Mouse (Mus musculus): ENCODE data around the gene Coro2a.
"Not testable (repeated sequence)": the region's sequence is repeated elsewhere in the genome, so short reads cannot be mapped to it uniquely, and the experiment has no call there.

Gene Coro2a

GRCm38 (mm10) chr4:46613618-46614017 is 11.6 kb upstream of the Coro2a start:
- DNase-seq (ENCODE audit: low spot score): no peak

DNA sequence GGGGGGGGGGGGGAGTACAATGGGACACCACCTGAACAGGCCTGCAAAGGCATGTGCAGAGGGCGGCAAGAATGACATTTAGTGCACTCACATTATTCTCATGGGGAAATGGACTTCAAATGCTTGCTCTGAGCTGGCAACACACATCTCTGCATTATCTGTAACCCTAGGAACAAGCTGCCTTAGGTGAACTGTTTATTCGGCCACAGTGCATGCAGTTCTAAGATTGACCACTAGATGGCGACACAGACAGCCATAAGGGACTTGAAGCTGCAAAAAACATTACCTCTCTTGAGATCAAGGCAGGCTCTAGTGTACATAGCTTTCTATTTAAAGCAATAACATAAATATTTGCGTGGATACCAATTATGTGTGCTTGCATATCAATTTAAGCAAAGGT is 9.2 kb upstream of the Coro2a start:
- peak; percentile 95 for DNase-seq (ENCODE audit: low spot score)

- no peak for DNase-seq (ENCODE audit: low spot score)
Observed at GRCm38 (mm10) chr4:46607601-46608000, 5.6 kb upstream of the Coro2a start.

GRCm38 (mm10) chr4:46605451-46605850 is 3.4 kb upstream of the Coro2a start:
- DNase-seq (ENCODE audit: low spot score): no peak

- no peak for DNase-seq (ENCODE audit: low spot score)
Observed at GRCm38 (mm10) chr4:46602704-46603103, 702 bp upstream of the Coro2a start.

GRCm38 (mm10) chr4:46601258-46601843 is 651 bp downstream of the Coro2a start:
- peak; percentile 25 for DNase-seq (ENCODE audit: low spot score)

DNA sequence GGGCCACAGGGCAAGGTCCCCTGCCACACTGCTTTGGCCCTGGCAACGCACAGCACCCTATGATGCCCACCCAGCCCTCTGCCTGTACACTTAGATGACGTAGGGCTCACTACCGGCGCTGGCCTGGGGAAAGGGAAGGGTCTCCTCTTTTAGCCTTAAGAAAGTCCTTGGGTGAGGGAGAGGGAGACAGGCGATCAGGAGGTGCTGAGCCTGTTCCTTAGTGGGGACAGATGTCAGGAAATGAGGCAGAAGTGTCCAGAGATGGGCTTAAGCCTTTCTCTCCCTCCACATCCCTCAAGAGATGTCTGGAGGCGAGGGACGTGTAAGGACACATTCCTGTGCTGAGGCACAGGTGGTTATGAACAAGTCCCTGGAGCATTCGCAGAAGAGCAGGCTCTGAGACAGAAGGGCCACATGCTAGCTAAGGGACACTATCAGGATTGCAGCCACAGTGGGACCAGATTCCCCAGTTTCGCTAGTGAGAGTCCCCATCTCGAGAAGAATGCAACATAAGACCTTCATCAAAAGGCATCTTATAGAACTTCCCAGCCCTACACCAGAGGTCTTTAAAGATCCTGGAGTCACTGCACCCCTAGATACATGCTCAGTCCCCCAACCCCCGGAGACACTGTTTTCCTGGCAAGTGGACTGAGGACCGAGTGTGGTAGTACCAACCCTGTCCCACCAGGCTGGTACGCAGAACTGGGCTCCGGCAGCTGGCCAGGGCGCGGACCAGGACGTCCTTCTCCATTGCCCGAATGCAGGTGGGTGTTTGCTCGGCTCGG is 1.3 kb downstream of the Coro2a start:
- no peak for DNase-seq (ENCODE audit: low spot score)

DNA sequence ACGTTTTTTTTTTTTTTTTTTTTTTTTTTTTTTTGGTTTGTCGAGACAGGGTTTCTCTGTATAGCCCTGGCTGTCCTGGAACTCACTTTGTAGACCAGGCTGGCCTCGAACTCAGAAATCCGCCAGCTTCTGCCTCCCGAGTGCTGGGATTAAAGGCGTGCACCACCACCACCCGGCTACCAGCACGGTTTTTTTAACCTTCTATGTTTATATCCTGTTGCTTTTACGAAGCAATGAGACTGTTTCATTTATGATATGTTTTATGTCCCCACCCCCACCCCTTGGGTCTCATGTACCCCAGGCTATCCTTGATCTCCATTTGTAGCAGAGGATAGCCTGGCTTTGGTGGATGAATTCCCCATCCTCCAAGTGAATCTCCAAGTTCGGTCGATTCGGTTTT is 2.4 kb downstream of the Coro2a start:
- not testable (repeated sequence) for DNase-seq (ENCODE audit: low spot score)

DNA sequence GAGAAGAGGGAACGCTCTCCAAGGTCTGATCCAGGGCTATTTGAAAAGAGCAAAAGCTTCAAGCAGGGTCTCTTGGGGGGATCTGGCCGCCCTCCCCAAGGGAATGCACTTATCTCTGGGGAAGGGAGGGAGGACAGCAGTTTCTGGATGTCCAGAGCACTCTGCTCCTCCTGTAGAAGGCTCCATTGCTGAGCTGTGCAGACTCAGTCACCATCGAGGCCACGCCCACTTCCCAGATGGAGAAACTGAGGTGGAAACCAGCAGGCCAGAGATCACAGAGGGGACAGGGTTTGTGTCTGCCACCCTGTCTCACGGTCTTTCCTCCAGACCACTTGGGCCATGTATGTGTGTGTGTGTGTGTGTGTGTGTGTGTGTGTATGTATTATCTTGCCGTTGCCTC is 3.0 kb downstream of the Coro2a start:
- no peak for DNase-seq (ENCODE audit: low spot score)

- no peak for DNase-seq (ENCODE audit: low spot score)
Observed at GRCm38 (mm10) chr4:46598111-46598510, 3.9 kb downstream of the Coro2a start.

DNA sequence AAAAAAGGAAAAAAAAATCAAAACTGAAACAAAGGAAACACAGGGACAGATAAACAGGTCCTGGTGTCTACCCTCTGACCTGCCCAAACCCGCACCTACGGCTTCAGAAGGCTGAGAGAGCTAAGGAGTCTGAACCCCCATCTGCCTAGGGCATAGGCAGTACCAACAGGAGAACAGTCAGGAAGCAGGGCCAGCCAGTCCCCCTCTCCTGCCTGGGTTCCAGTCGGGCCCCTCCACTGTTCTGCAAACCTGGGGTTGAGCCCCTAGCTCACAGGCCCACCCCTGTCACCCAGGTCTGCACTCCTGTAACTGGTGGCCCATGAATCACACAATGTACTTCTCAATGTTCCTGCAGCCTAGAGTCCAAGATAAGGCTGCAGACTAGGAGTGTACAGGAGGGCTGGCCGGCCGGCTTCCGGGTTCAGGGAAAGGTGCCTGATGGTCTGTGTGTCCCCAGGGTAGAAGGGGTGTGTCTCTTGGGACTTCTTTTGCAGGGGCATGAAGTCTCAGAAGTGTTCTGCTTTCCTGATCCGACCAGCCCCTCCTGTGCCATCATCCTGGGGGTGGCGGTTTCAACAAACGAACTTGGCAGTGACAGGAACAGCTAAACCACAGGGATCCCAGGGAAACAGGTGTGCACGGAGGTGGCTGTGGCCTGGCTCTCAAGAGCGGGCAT is 4.6 kb downstream of the Coro2a start:
- no peak for DNase-seq (ENCODE audit: low spot score)

DNA sequence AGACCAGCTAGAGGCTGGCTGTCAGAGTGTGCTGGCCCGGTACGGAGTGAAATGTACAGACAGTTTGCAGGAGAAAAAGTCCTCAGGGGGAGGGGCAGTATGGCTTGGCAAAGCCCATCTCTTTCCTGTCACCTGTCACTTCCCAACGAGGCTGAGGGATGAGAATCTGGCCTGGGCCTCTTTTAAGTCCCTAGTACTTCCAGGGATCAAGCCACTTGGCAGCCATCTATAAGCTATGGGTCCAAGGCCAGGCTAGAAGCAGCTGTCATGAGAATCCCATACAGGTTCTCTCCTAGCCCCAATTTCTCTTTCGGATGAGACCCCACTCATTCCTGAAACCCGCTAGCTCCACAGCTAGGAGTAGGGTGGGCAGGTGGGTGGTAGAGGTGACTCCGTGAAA is 5.6 kb downstream of the Coro2a start:
- DNase-seq (ENCODE audit: low spot score): no peak

DNA sequence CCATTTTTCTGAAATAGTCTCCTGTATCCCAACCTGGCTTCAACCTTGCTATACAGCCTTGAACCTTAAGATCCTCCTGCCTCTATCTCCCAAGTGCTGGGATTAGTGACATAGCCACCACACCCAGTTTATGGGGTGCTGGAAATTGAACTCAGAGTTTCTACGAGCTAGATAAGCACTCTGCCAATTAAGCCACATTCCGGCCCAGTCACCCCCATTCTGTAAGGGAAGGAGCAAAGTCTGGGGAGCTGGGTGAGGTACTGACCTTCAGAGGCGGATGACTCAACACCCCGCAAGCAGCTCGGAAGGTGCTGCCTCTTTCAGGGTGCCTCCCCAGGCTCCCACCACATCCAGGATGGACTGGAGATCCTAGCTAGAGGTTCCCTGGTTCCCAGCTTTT is 7.9 kb downstream of the Coro2a start:
- DNase-seq (ENCODE audit: low spot score): no peak

- no peak for DNase-seq (ENCODE audit: low spot score)
Observed at GRCm38 (mm10) chr4:46593472-46593871, 8.5 kb downstream of the Coro2a start.

DNA sequence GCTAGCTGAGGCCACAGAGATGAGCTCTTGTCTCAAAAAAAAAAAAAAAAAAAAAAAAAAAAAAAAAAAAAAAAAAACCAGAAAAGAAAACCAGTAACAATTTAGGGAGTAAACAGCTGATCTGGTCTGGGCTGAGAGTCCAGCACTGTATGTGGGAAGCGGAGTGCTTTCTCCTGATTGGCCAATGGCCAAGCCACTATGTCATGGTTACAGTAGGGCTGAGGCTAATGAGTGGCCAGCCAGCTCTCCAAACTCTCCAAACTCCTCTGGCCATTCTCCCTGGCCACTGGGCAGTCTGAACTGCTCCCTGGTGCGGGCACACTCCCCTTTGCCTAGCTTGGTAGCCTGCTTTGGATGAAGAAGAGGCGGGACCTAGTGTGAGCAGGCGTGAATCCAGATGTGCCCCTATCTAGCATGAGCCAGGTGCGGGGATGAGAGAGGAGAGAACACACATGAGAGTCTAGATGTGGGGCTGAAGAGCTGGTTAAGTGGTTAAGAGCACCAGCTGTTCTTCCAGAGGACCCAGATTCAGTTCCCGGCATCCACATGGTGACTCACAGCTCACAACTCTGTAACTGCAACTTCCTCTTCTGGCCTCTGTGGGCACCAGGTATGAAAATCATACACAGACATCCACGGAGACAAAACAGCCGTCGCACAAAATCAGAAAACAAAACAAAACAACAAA is 10.0 kb downstream of the Coro2a start:
- DNase-seq (ENCODE audit: low spot score): no peak

DNA sequence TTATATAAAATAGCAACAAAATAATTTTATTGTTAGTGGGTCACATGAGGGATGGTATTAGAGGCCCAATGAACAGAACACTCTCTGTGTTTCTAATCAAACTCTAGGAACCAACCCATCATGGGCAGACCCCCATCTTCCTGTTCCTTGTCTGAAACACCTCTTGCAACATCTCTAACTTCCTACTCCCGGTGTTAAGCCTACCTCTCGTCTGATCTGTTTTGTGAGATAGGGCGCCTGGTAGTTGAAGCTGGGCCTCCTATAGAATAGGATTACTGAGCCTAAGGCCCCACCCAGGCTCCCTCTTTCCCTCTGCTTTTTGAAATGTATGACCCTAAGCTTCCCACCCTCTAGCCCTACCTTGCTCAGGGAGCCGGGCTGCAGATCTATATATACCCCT is 11.2 kb downstream of the Coro2a start:
- DNase-seq (ENCODE audit: low spot score): no peak

DNA sequence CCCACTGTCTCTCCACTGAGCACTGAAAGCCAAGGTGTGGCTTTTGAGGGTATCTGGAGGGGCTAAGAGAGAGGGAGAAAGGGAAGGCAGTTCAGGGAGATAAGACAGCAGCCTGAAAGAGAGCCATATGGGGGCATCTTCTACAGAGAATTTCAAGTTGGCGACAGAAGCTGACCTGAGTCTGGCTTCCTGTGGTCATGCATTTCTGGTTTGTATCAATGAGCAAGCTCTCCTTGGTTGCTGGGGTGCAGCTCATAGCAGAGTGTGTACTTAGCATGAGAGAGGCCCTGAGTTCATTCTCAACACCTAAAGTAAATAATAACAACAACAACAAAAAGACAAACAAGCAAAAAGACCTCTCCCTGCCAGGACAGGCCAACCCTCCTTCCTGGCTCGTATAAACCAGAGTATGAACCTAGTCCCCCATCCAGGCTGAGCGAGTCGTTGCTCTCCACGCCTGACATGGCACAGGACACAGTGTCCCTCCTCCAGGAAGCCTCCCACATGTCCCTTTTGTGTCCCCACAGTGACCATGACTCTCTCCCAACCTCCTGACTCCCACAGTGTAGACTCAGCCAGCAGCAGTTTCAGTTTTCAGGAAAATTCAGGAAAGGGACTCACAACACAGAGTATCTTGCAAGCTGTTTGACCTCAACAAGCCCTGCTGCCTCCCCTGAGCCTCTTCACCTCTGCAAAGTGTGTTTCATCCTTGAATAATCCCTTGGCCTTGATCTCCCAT is 11.9 kb downstream of the Coro2a start:
- no peak for DNase-seq (ENCODE audit: low spot score)

GRCm38 (mm10) chr4:46589151-46589550 is 12.9 kb downstream of the Coro2a start:
- DNase-seq (ENCODE audit: low spot score): no peak

DNA sequence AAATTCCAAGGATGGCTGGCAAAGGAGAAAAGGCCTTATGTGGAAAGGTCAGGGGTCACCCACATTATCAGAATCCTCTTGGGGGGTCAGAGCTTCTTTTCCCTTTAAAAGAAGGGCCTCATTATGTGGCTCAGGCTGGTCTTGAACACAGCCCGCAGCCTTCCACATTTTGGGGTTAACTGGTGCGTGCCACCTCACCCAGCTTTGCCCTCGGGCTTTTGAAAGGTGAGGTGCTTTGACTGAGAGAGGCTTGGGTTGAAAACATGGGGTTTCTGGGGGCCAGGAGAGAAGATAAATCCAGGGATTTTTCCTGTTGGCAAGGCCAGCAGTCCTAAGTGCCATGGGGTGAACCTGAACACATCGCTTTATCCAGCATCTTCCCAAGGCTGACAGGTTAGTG is 15.5 kb downstream of the Coro2a start:
- no peak for DNase-seq (ENCODE audit: low spot score)

GRCm38 (mm10) chr4:46585811-46586190 is 16.2 kb downstream of the Coro2a start:
- DNase-seq (ENCODE audit: low spot score): no peak

GRCm38 (mm10) chr4:46585041-46585810 is 16.8 kb downstream of the Coro2a start:
- DNase-seq (ENCODE audit: low spot score): no peak

Measured in embryo, embryonic 10.5 days (tissue).